Mouse (Mus musculus): ENCODE measurements around the gene S1pr4.

GRCm38 (mm10) chr10:81502658-81503057 lies 2.7 kb upstream of the S1pr4 start:
- TF ChIP-seq MAX (IDR thresholded peaks at IDR 0.05; ENCODE audit: low read depth) (no peak), TCF12 (IDR thresholded peaks at IDR 0.05; ENCODE audit: insufficient read depth, poor library complexity, severe bottlenecking) (no peak), USF1 (IDR thresholded peaks at IDR 0.05; ENCODE audit: low read depth) (no peak), MYOG (IDR thresholded peaks at IDR 0.05; ENCODE audit: control insufficient read depth in 1 of 3, insufficient read depth in 1 of 3, insufficient read length in 2 of 3, low read depth in 2 of 3) (no peak), POLR2A (IDR thresholded peaks at IDR 0.05; ENCODE audit: insufficient read length, low read depth) (no peak), TCF3 (IDR thresholded peaks at IDR 0.05; ENCODE audit: insufficient read length, low read depth) (no peak), E2F4 (IDR thresholded peaks at IDR 0.05; ENCODE audit: insufficient read depth) (no peak), SRF (IDR thresholded peaks at IDR 0.05; ENCODE audit: control insufficient read depth, insufficient read length, low read depth) (no peak), CEBPB (IDR thresholded peaks at IDR 0.05; ENCODE audit: insufficient read depth, poor library complexity, severe bottlenecking) (no peak)

Measured in myocyte (in vitro differentiated cells).